Mouse (Mus musculus) spleen, adult 2 months (tissue): Measurements from ENCODE around the gene Tgm1. TPM values are rescaled to one million over a fixed set of nuclear protein-coding genes. Genes with fewer than 3 reads are reported as not detected.

Source experiments
- DNase-seq, 2 experiments: peaks; one replicate each; pipeline versions ENCODE4 v3.0.0 to v3.0.0-alpha.2; 2012 to 2021; ENCODE audit warnings: low spot score in 2 of 2, low read depth in 1 of 2
- H3K27ac ChIP-seq: fragments of 200-500 bp; 2 replicates; pipeline ENCODE4 v1.5.1; 2012; ENCODE audit warnings: low read length, inconsistent platforms; ENCODE audit not compliant: insufficient read depth
- H3K27me3 ChIP-seq: fragments of 200-500 bp; 2 replicates; pipeline ENCODE4 v1.6.1; 2012; ENCODE audit warnings: mild to moderate bottlenecking, moderate library complexity, low read length, inconsistent platforms; ENCODE audit not compliant: control insufficient read depth, insufficient read depth
- H3K36me3 ChIP-seq: fragments of 200-500 bp; 2 replicates; pipeline ENCODE4 v1.6.1; 2012; ENCODE audit warnings: mild to moderate bottlenecking, low read length, inconsistent platforms; ENCODE audit not compliant: control insufficient read depth, insufficient read depth
- H3K4me1 ChIP-seq: fragments of 200-500 bp; 2 replicates; pipeline ENCODE4 v1.6.1; 2011; ENCODE audit warnings: inconsistent platforms; ENCODE audit not compliant: control insufficient read depth, insufficient read depth, insufficient read length
- H3K4me3 ChIP-seq: fragments of 200-500 bp; 2 replicates; pipeline ENCODE4 v1.5.1; 2011; ENCODE audit warnings: mild to moderate bottlenecking, inconsistent platforms; ENCODE audit not compliant: insufficient read depth, insufficient read length; ENCODE audit errors: extremely low read depth
- CTCF ChIP-seq: fragments of 200-500 bp; IDR thresholded peaks from 2 replicates; pipeline ENCODE4 v1.5.1; 2011; ENCODE audit warnings: mild to moderate bottlenecking, inconsistent platforms; ENCODE audit not compliant: insufficient read depth, insufficient read length, insufficient replicate concordance; ENCODE audit errors: extremely low read depth
- POLR2A ChIP-seq: fragments of 200-500 bp; IDR thresholded peaks from 2 replicates; pipeline ENCODE4 v1.6.1; 2011; ENCODE audit warnings: low read depth, low read length, inconsistent platforms
- WGBS: fragments of 180-500 bp; shearing (Covaris S2); methylation state at CpG from one replicate; pipeline ENCODE4 v1.1.7; 2018; 5-methylcytosine and 5-hydroxymethylcytosine counted together
- polyA plus RNA-seq: library from polyadenylated mRNA; depleted of rRNA; stranded (reverse); fragments of >200 nt; gene quantifications from 2 replicates; pipeline ENCODE4 v1.2.3, GENCODE M21; 2012

The Tgm1 gene
- polyA plus RNA-seq, 1 experiment = 33.9 TPM

- no peak overlapping the region; the same call in 1 of the 2 replicates for H3K4me3 ChIP-seq
- no peaks in the 10 kb centered on the region for H3K27me3 ChIP-seq
- H3K36me3 ChIP-seq = peaks cover 3% of the 10 kb centered on the region; the same call in 1 of the 2 replicates
- H3K4me1 ChIP-seq = peaks cover 15% of the 10 kb centered on the region; the same call in 1 of the 2 replicates
- DNase-seq = peak; percentile 59 to 90
- TF ChIP-seq CTCF (no peak), POLR2A (no peak)
- peak overlapping the region; percentile 88 for H3K27ac ChIP-seq
- WGBS = 4% methylated on average over 8 of the region's 8 CpGs
These were observed 10.7 kb upstream of the Tgm1 start for GRCm38 (mm10) chr14:55724411-55724871.

- no peak for DNase-seq
- Histone ChIP-seq H3K4me3 (no peak overlapping the region), H3K4me1 (peaks cover 13% of the 10 kb centered on the region; the same call in 1 of the 2 replicates), H3K27ac (no peak overlapping the region), H3K27me3 (no peaks in the 10 kb centered on the region), H3K36me3 (peaks cover 10% of the 10 kb centered on the region)
- no peak for TF ChIP-seq CTCF
- TF ChIP-seq POLR2A = no peak
- WGBS = 88% methylated on average over 7 of the region's 7 CpGs
These were observed 9.7 kb upstream of the Tgm1 start for GRCm38 (mm10) chr14:55723433-55723832.

GRCm38 (mm10) chr14:55722438-55722945 lies 8.8 kb upstream of the Tgm1 start:
- Histone ChIP-seq H3K36me3 (peaks cover 17% of the 10 kb centered on the region), H3K4me3 (peak overlapping the region; percentile 95; the same call in 1 of the 2 replicates), H3K27me3 (no peaks in the 10 kb centered on the region), H3K4me1 (peaks cover 12% of the 10 kb centered on the region; the same call in 1 of the 2 replicates), H3K27ac (peak overlapping the region; percentile 81)
- WGBS = 22% methylated on average over 8 of the region's 8 CpGs
- TF ChIP-seq POLR2A = no peak
- TF ChIP-seq CTCF = no peak
- no peak for DNase-seq

GRCm38 (mm10) chr14:55721700-55722437 lies 8.1 kb upstream of the Tgm1 start, which contains the start of gene Rabggta:
Gene Rabggta, minus strand, starts transcription at chr14:55722263.
- peak within 1 kb of the TSS; percentile 95 for H3K4me3 ChIP-seq
- peak; percentile 36 for TF ChIP-seq POLR2A
- TF ChIP-seq CTCF = peak; percentile 97
- peaks cover 22% of the 10 kb centered on the region for H3K36me3 ChIP-seq
- H3K27me3 ChIP-seq = no peaks in the 10 kb centered on the region
- DNase-seq = peak; percentile 87 to 95
- WGBS = under 1% methylated on average over 50 of the region's 50 CpGs
- peak within 1 kb of the TSS; percentile 81 for H3K27ac ChIP-seq
- H3K4me1 ChIP-seq = peaks cover 12% of the 10 kb centered on the region; the same call in 1 of the 2 replicates

GRCm38 (mm10) chr14:55721076-55721475 lies 7.3 kb upstream of the Tgm1 start:
- H3K27me3 ChIP-seq = no peaks in the 10 kb centered on the region
- WGBS = 87% methylated on average over 6 of the region's 6 CpGs
- no peak overlapping the region for H3K27ac ChIP-seq
- no peak for TF ChIP-seq CTCF
- TF ChIP-seq POLR2A = no peak
- H3K4me1 ChIP-seq = peaks cover 12% of the 10 kb centered on the region; the same call in 1 of the 2 replicates
- no peak overlapping the region for H3K4me3 ChIP-seq
- no peak for DNase-seq
- peaks cover 26% of the 10 kb centered on the region for H3K36me3 ChIP-seq

GRCm38 (mm10) chr14:55720666-55721065 lies 6.9 kb upstream of the Tgm1 start:
- H3K27me3 ChIP-seq = no peaks in the 10 kb centered on the region
- TF ChIP-seq POLR2A (no peak), CTCF (no peak)
- peaks cover 12% of the 10 kb centered on the region; the same call in 1 of the 2 replicates for H3K4me1 ChIP-seq
- 91% methylated on average over 12 of the region's 12 CpGs for WGBS
- no peak overlapping the region for H3K27ac ChIP-seq
- no peak overlapping the region for H3K4me3 ChIP-seq
- peaks cover 28% of the 10 kb centered on the region for H3K36me3 ChIP-seq
- DNase-seq = no peak

- 86% methylated on average over 6 of the region's 6 CpGs for WGBS
- H3K4me1 ChIP-seq = peaks cover 6% of the 10 kb centered on the region; the same call in 1 of the 2 replicates
- no peak overlapping the region for H3K27ac ChIP-seq
- no peak for TF ChIP-seq POLR2A
- no peak for TF ChIP-seq CTCF
- H3K27me3 ChIP-seq = no peaks in the 10 kb centered on the region
- H3K4me3 ChIP-seq = no peak overlapping the region
- peaks cover 28% of the 10 kb centered on the region for H3K36me3 ChIP-seq
- no peak for DNase-seq
These were observed 6.0 kb upstream of the Tgm1 start for GRCm38 (mm10) chr14:55719737-55720136.
